Mouse (Mus musculus): ENCODE results near the gene Mocs1. TPM values are rescaled to one million over a fixed set of nuclear protein-coding genes. Genes with fewer than 3 reads are reported as not detected.

The Mocs1 gene
- polyA plus RNA-seq, 1 experiment from 2014 or later = 5.2 TPM

- Histone ChIP-seq H3K27me3 (ENCODE audit: low read depth, poor library complexity, severe bottlenecking) (no peaks in the 10 kb centered on the region), H3K9me3 (replicated peaks) (no peaks in the 10 kb centered on the region), H3K4me3 (no peak overlapping the region), H3K4me1 (0 out of 2 replicates have a peak, but pooled peaks cover 6% of the 10 kb centered on the region), H3K27ac (replicated peaks) (no peak overlapping the region), H3K36me3 (peaks cover 21% of the 10 kb centered on the region)
- 94% methylated on average over 18 of the region's 18 CpGs for WGBS
- no peak for DNase-seq (ENCODE audit: low spot score)
These were observed 30.2 kb downstream of the Mocs1 start for GRCm38 (mm10) chr17:49458386-49458785.

- DNase-seq (ENCODE audit: low spot score) = no peak
- H3K4me3 ChIP-seq = no peak overlapping the region
- no peak overlapping the region for H3K27ac ChIP-seq (replicated peaks)
- 88% methylated on average over 3 of the region's 3 CpGs for WGBS
- H3K36me3 ChIP-seq = no peaks in the 10 kb centered on the region
- H3K4me1 ChIP-seq = no peaks in the 10 kb centered on the region
- no peaks in the 10 kb centered on the region for H3K27me3 ChIP-seq (ENCODE audit: low read depth, poor library complexity, severe bottlenecking)
- no peaks in the 10 kb centered on the region for H3K9me3 ChIP-seq (replicated peaks)
These were observed 36.7 kb downstream of the Mocs1 start for GRCm38 (mm10) chr17:49464884-49465283.

- Histone ChIP-seq H3K9me3 (replicated peaks) (no peaks in the 10 kb centered on the region), H3K27me3 (ENCODE audit: low read depth, poor library complexity, severe bottlenecking) (no peaks in the 10 kb centered on the region), H3K36me3 (no peaks in the 10 kb centered on the region), H3K4me1 (peaks cover 11% of the 10 kb centered on the region), H3K27ac (replicated peaks) (no peak overlapping the region), H3K4me3 (no peak overlapping the region)
- WGBS = 36% methylated on average over 4 of the region's 4 CpGs
- DNase-seq (ENCODE audit: low spot score) = peak; percentile 58
These were observed 40.1 kb downstream of the Mocs1 start for GRCm38 (mm10) chr17:49468223-49468622.

- 74% methylated on average over 8 of the region's 8 CpGs for WGBS
- Histone ChIP-seq H3K27ac (replicated peaks) (peak overlapping the region; percentile 59), H3K4me3 (no peak overlapping the region), H3K9me3 (replicated peaks) (no peaks in the 10 kb centered on the region), H3K36me3 (no peaks in the 10 kb centered on the region), H3K4me1 (peaks cover 11% of the 10 kb centered on the region), H3K27me3 (ENCODE audit: low read depth, poor library complexity, severe bottlenecking) (no peaks in the 10 kb centered on the region)
- DNase-seq (ENCODE audit: low spot score) = peak; percentile 20
These were observed 44.5 kb downstream of the Mocs1 start for GRCm38 (mm10) chr17:49472626-49473025.

GRCm38 (mm10) chr17:49474051-49474450 lies 45.9 kb downstream of the Mocs1 start:
- H3K9me3 ChIP-seq (replicated peaks) = no peaks in the 10 kb centered on the region
- no peaks in the 10 kb centered on the region for H3K27me3 ChIP-seq (ENCODE audit: low read depth, poor library complexity, severe bottlenecking)
- no peak for DNase-seq (ENCODE audit: low spot score)
- peaks cover 11% of the 10 kb centered on the region for H3K4me1 ChIP-seq
- H3K36me3 ChIP-seq = no peaks in the 10 kb centered on the region
- H3K27ac ChIP-seq (replicated peaks) = no peak overlapping the region
- WGBS = 87% methylated on average over 4 of the region's 4 CpGs
- H3K4me3 ChIP-seq = no peak overlapping the region

- no peaks in the 10 kb centered on the region for H3K9me3 ChIP-seq (replicated peaks)
- no peak for DNase-seq (ENCODE audit: low spot score)
- no peak overlapping the region for H3K27ac ChIP-seq (replicated peaks)
- peaks cover 11% of the 10 kb centered on the region for H3K4me1 ChIP-seq
- H3K4me3 ChIP-seq = no peak overlapping the region
- WGBS = 78% methylated on average over 1 of the region's 1 CpGs
- H3K36me3 ChIP-seq = no peaks in the 10 kb centered on the region
- H3K27me3 ChIP-seq (ENCODE audit: low read depth, poor library complexity, severe bottlenecking) = no peaks in the 10 kb centered on the region
These were observed 47.0 kb downstream of the Mocs1 start for GRCm38 (mm10) chr17:49475174-49475573.

- Histone ChIP-seq H3K4me1 (peaks cover 8% of the 10 kb centered on the region), H3K36me3 (no peaks in the 10 kb centered on the region), H3K9me3 (replicated peaks) (no peaks in the 10 kb centered on the region), H3K27ac (replicated peaks) (no peak overlapping the region), H3K27me3 (ENCODE audit: low read depth, poor library complexity, severe bottlenecking) (no peaks in the 10 kb centered on the region), H3K4me3 (no peak overlapping the region)
- 89% methylated on average over 4 of the region's 4 CpGs for WGBS
- DNase-seq (ENCODE audit: low spot score) = no peak
These were observed 49.2 kb downstream of the Mocs1 start for GRCm38 (mm10) chr17:49477370-49477769.

GRCm38 (mm10) chr17:49481876-49482275 lies 53.7 kb downstream of the Mocs1 start:
- Histone ChIP-seq H3K4me3 (no peak overlapping the region), H3K36me3 (no peaks in the 10 kb centered on the region), H3K27me3 (ENCODE audit: low read depth, poor library complexity, severe bottlenecking) (no peaks in the 10 kb centered on the region), H3K4me1 (no peaks in the 10 kb centered on the region), H3K27ac (replicated peaks) (no peak overlapping the region), H3K9me3 (replicated peaks) (no peaks in the 10 kb centered on the region)
- WGBS = 89% methylated on average over 3 of the region's 3 CpGs
- DNase-seq (ENCODE audit: low spot score) = no peak

GRCm38 (mm10) chr17:49484435-49484834 lies 56.3 kb downstream of the Mocs1 start:
- no peak overlapping the region for H3K27ac ChIP-seq (replicated peaks)
- H3K36me3 ChIP-seq = no peaks in the 10 kb centered on the region
- no peak overlapping the region for H3K4me3 ChIP-seq
- H3K4me1 ChIP-seq = no peaks in the 10 kb centered on the region
- no peaks in the 10 kb centered on the region for H3K27me3 ChIP-seq (ENCODE audit: low read depth, poor library complexity, severe bottlenecking)
- DNase-seq (ENCODE audit: low spot score) = no peak
- H3K9me3 ChIP-seq (replicated peaks) = no peaks in the 10 kb centered on the region
- 92% methylated on average over 3 of the region's 3 CpGs for WGBS

- Histone ChIP-seq H3K4me3 (no peak overlapping the region), H3K27me3 (ENCODE audit: low read depth, poor library complexity, severe bottlenecking) (no peaks in the 10 kb centered on the region), H3K4me1 (no peaks in the 10 kb centered on the region), H3K27ac (replicated peaks) (no peak overlapping the region), H3K36me3 (no peaks in the 10 kb centered on the region), H3K9me3 (replicated peaks) (no peaks in the 10 kb centered on the region)
- DNase-seq (ENCODE audit: low spot score) = no peak
- 79% methylated on average over 5 of the region's 5 CpGs for WGBS
These were observed 60.9 kb downstream of the Mocs1 start for GRCm38 (mm10) chr17:49489098-49489497.

- no peak for DNase-seq (ENCODE audit: low spot score)
- WGBS = 90% methylated on average over 4 of the region's 4 CpGs
- no peaks in the 10 kb centered on the region for H3K4me1 ChIP-seq
- no peaks in the 10 kb centered on the region for H3K27me3 ChIP-seq (ENCODE audit: low read depth, poor library complexity, severe bottlenecking)
- no peak overlapping the region for H3K4me3 ChIP-seq
- H3K27ac ChIP-seq (replicated peaks) = no peak overlapping the region
- no peaks in the 10 kb centered on the region for H3K36me3 ChIP-seq
- no peaks in the 10 kb centered on the region for H3K9me3 ChIP-seq (replicated peaks)
These were observed 65.1 kb downstream of the Mocs1 start for GRCm38 (mm10) chr17:49493276-49493675.

- no peak overlapping the region for H3K27ac ChIP-seq (replicated peaks)
- no peaks in the 10 kb centered on the region for H3K9me3 ChIP-seq (replicated peaks)
- no peak for DNase-seq (ENCODE audit: low spot score)
- 0 out of 2 replicates have a peak, but pooled peaks cover 3% of the 10 kb centered on the region for H3K4me1 ChIP-seq
- H3K4me3 ChIP-seq = no peak overlapping the region
- no peaks in the 10 kb centered on the region for H3K36me3 ChIP-seq
- 59% methylated on average over 3 of the region's 3 CpGs for WGBS
- no peaks in the 10 kb centered on the region for H3K27me3 ChIP-seq (ENCODE audit: low read depth, poor library complexity, severe bottlenecking)
These were observed 70.0 kb downstream of the Mocs1 start for GRCm38 (mm10) chr17:49498169-49498568.

- Histone ChIP-seq H3K4me3 (no peak overlapping the region), H3K9me3 (replicated peaks) (no peaks in the 10 kb centered on the region), H3K4me1 (0 out of 2 replicates have a peak, but pooled peaks cover 3% of the 10 kb centered on the region), H3K36me3 (no peaks in the 10 kb centered on the region), H3K27ac (replicated peaks) (no peak overlapping the region), H3K27me3 (ENCODE audit: low read depth, poor library complexity, severe bottlenecking) (no peaks in the 10 kb centered on the region)
- no peak for DNase-seq (ENCODE audit: low spot score)
- 84% methylated on average over 2 of the region's 2 CpGs for WGBS
These were observed 71.5 kb downstream of the Mocs1 start for GRCm38 (mm10) chr17:49499635-49500034.

- Histone ChIP-seq H3K27me3 (ENCODE audit: low read depth, poor library complexity, severe bottlenecking) (no peaks in the 10 kb centered on the region), H3K4me1 (0 out of 2 replicates have a peak, but pooled peaks cover 3% of the 10 kb centered on the region), H3K27ac (replicated peaks) (no peak overlapping the region), H3K36me3 (no peaks in the 10 kb centered on the region), H3K4me3 (no peak overlapping the region), H3K9me3 (replicated peaks) (no peaks in the 10 kb centered on the region)
- 79% methylated on average over 2 of the region's 2 CpGs for WGBS
- no peak for DNase-seq (ENCODE audit: low spot score)
These were observed 72.1 kb downstream of the Mocs1 start for GRCm38 (mm10) chr17:49500234-49500633.

Measured in midbrain, embryonic 10.5 days (tissue).